Mouse (Mus musculus): ENCODE measurements around the gene Ly86.

- TF ChIP-seq POLR2A (IDR thresholded peaks at IDR 0.05; ENCODE audit: extremely low read depth, insufficient read depth, low read length) (no peak), CTCF (IDR thresholded peaks at IDR 0.05; ENCODE audit: low read depth, low read length) (no peak)
Measured at GRCm38 (mm10) chr13:37433730-37434129, 88.7 kb downstream of the Ly86 start.
